Mouse (Mus musculus): ENCODE results near the gene Cracr2a. TPM values are rescaled to one million over a fixed set of nuclear protein-coding genes. Genes with fewer than 3 reads are reported as not detected.

Gene Cracr2a
- total and polyA plus RNA-seq, 2 experiments, result 0.07 to 0.09 TPM

- Histone ChIP-seq H3K27me3 (ENCODE audit: control insufficient read depth, insufficient read depth, low read length) (no peaks in the 10 kb centered on the region), H3K4me1 (ENCODE audit: control insufficient read depth, insufficient read depth, low read length) (no peaks in the 10 kb centered on the region), H3K79me2 (ENCODE audit: control insufficient read depth, insufficient read depth, low read length) (no peaks in the 10 kb centered on the region), H3K4me3 (ENCODE audit: insufficient read depth, low read depth, low read length) (no peak overlapping the region), H3K9ac (ENCODE audit: low read depth, low read length) (no peak overlapping the region), H3K27ac (replicated peaks; ENCODE audit: insufficient read depth, low read depth, low read length) (no peak overlapping the region), H3K36me3 (ENCODE audit: control insufficient read depth, insufficient read depth, low read length) (no peaks in the 10 kb centered on the region)
- 88% methylated on average over 7 of the region's 7 CpGs for WGBS
- DNase-seq (ENCODE audit: extremely low read depth, low read depth, low spot score), result no peak
- no peak for TF ChIP-seq POLR2A (IDR thresholded peaks at IDR 0.05; ENCODE audit: extremely low read depth, insufficient read depth, low read length)
- TF ChIP-seq CTCF (IDR thresholded peaks at IDR 0.05; ENCODE audit: low read depth, low read length), result no peak
Observed at GRCm38 (mm10) chr6:127693681-127694080, 132.5 kb downstream of the Cracr2a start.

DNA sequence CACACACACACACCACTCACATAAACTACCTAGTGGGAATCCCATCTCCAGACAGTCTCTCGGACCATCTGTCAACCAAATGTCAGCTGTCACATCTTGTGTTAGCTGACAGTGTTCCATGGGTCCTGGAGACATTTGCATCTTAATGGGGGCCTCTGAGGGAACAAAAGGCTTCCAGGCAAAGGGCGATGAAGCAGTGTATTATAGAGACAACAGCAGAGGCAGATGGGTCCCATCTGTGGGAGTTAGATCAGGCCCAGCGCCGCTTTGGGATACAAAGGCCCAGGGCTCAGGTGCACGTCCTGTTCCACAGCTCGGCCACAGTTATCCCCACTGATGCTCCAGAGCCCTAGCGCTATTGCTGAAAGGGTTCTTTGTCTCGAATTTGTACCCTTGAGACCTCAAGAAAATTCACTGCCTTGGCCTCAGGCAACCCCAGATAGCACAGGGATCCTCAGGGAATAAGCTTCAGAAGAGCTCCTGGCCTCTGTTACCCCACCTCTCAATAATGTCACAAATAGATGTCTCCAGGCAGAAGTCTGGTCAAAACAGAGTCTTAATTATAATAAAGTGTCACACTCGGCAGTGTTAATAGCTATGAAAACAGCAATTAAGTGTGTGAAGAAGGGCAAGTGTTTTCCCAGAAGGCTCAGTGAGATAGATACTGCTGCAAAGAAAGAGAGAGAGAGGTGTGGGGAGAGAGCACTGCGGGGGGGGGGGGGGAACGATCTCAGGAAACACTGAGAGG, 140.1 kb downstream of the Cracr2a start:
- Histone ChIP-seq H3K4me3 (ENCODE audit: insufficient read depth, low read depth, low read length) (no peak overlapping the region), H3K27me3 (ENCODE audit: control insufficient read depth, insufficient read depth, low read length) (no peaks in the 10 kb centered on the region), H3K79me2 (ENCODE audit: control insufficient read depth, insufficient read depth, low read length) (no peaks in the 10 kb centered on the region), H3K9ac (ENCODE audit: low read depth, low read length) (no peak overlapping the region), H3K36me3 (ENCODE audit: control insufficient read depth, insufficient read depth, low read length) (no peaks in the 10 kb centered on the region), H3K27ac (replicated peaks; ENCODE audit: insufficient read depth, low read depth, low read length) (no peak overlapping the region), H3K4me1 (ENCODE audit: control insufficient read depth, insufficient read depth, low read length) (no peaks in the 10 kb centered on the region)
- no peak for TF ChIP-seq CTCF (IDR thresholded peaks at IDR 0.05; ENCODE audit: low read depth, low read length)
- no peak for TF ChIP-seq POLR2A (IDR thresholded peaks at IDR 0.05; ENCODE audit: extremely low read depth, insufficient read depth, low read length)
- no peak for DNase-seq (ENCODE audit: extremely low read depth, low read depth, low spot score)
- 72% methylated on average over 11 of the region's 11 CpGs for WGBS

- Histone ChIP-seq H3K79me2 (ENCODE audit: control insufficient read depth, insufficient read depth, low read length) (no peaks in the 10 kb centered on the region), H3K9ac (ENCODE audit: low read depth, low read length) (no peak overlapping the region), H3K27ac (replicated peaks; ENCODE audit: insufficient read depth, low read depth, low read length) (no peak overlapping the region), H3K4me1 (ENCODE audit: control insufficient read depth, insufficient read depth, low read length) (no peaks in the 10 kb centered on the region), H3K4me3 (ENCODE audit: insufficient read depth, low read depth, low read length) (no peak overlapping the region), H3K36me3 (ENCODE audit: control insufficient read depth, insufficient read depth, low read length) (no peaks in the 10 kb centered on the region), H3K27me3 (ENCODE audit: control insufficient read depth, insufficient read depth, low read length) (no peaks in the 10 kb centered on the region)
- TF ChIP-seq CTCF (IDR thresholded peaks at IDR 0.05; ENCODE audit: low read depth, low read length), result no peak
- no peak for TF ChIP-seq POLR2A (IDR thresholded peaks at IDR 0.05; ENCODE audit: extremely low read depth, insufficient read depth, low read length)
- WGBS, result 42% methylated on average over 1 of the region's 1 CpGs
- DNase-seq (ENCODE audit: extremely low read depth, low read depth, low spot score), result no peak
Observed at GRCm38 (mm10) chr6:127708218-127708628, 147.1 kb downstream of the Cracr2a start.

DNA sequence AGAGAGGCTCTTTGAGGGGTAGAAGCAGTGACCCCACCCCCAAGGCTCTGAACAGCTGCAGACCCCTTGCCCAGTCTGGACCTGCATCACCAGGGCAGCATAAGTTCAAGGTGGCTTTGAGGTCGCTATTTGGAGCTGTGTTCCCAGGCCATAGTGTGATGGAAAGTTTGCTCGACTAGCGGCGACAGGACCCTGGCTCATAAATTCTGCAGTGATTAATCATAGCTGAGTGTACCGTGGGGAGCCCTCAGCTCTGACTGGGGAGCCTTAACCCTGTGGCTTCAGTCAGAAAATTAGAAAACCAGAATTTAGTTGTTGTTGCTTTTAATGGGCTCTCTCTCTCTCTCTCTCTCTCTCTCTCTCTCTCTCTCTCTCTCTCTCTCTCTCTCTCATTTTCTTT, 153.8 kb downstream of the Cracr2a start:
- WGBS, result 83% methylated on average over 5 of the region's 5 CpGs
- Histone ChIP-seq H3K27me3 (ENCODE audit: control insufficient read depth, insufficient read depth, low read length) (no peaks in the 10 kb centered on the region), H3K27ac (replicated peaks; ENCODE audit: insufficient read depth, low read depth, low read length) (no peak overlapping the region), H3K4me3 (ENCODE audit: insufficient read depth, low read depth, low read length) (no peak overlapping the region), H3K36me3 (ENCODE audit: control insufficient read depth, insufficient read depth, low read length) (no peaks in the 10 kb centered on the region), H3K4me1 (ENCODE audit: control insufficient read depth, insufficient read depth, low read length) (no peaks in the 10 kb centered on the region), H3K9ac (ENCODE audit: low read depth, low read length) (no peak overlapping the region), H3K79me2 (ENCODE audit: control insufficient read depth, insufficient read depth, low read length) (no peaks in the 10 kb centered on the region)
- DNase-seq (ENCODE audit: extremely low read depth, low read depth, low spot score), result no peak
- TF ChIP-seq CTCF (IDR thresholded peaks at IDR 0.05; ENCODE audit: low read depth, low read length) (no peak), POLR2A (IDR thresholded peaks at IDR 0.05; ENCODE audit: extremely low read depth, insufficient read depth, low read length) (no peak)

DNA sequence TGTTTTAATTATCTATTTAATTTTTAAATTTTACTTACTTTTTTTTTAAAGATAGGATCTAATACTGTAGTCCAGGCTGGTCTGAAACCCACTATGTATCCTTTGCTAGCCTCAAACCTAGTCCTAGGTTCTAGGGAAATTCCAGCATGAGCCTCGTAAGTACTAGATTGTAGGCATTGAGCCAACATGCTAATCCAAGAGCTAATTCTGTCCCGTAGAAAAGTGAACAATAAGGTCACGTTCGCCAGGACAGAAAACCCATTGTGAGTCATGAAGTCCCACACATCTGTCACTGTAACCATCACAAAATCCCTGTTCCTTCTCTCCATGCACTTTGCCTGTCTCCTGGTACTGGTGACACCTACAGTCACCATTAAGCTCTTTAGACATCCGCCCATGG, 154.3 kb downstream of the Cracr2a start:
- no peak overlapping the region for H3K4me3 ChIP-seq (ENCODE audit: insufficient read depth, low read depth, low read length)
- no peaks in the 10 kb centered on the region for H3K27me3 ChIP-seq (ENCODE audit: control insufficient read depth, insufficient read depth, low read length)
- no peak for DNase-seq (ENCODE audit: extremely low read depth, low read depth, low spot score)
- no peaks in the 10 kb centered on the region for H3K4me1 ChIP-seq (ENCODE audit: control insufficient read depth, insufficient read depth, low read length)
- no peak overlapping the region for H3K9ac ChIP-seq (ENCODE audit: low read depth, low read length)
- no peaks in the 10 kb centered on the region for H3K36me3 ChIP-seq (ENCODE audit: control insufficient read depth, insufficient read depth, low read length)
- TF ChIP-seq CTCF (IDR thresholded peaks at IDR 0.05; ENCODE audit: low read depth, low read length), result no peak
- no peak for TF ChIP-seq POLR2A (IDR thresholded peaks at IDR 0.05; ENCODE audit: extremely low read depth, insufficient read depth, low read length)
- 75% methylated on average over 5 of the region's 5 CpGs for WGBS
- H3K27ac ChIP-seq (replicated peaks; ENCODE audit: insufficient read depth, low read depth, low read length), result no peak overlapping the region
- H3K79me2 ChIP-seq (ENCODE audit: control insufficient read depth, insufficient read depth, low read length), result no peaks in the 10 kb centered on the region
